Mouse (Mus musculus) gonadal fat pad, adult 2 months (tissue): Measurements from ENCODE around the gene Pfdn6. TPM values are rescaled to one million over a fixed set of nuclear protein-coding genes. Genes with fewer than 3 reads are reported as not detected.
"Not testable (repeated sequence)": the region's sequence is repeated elsewhere in the genome, so short reads cannot be mapped to it uniquely, and the experiment has no call there.

Experiments used
- DNase-seq: peaks from one replicate; pipeline ENCODE4 v3.0.0-alpha.2; 2012; ENCODE audit warnings: low read depth
- polyA plus RNA-seq: library from polyadenylated mRNA; depleted of rRNA; stranded (reverse); fragments of >200 nt; gene quantifications from 2 replicates; pipeline ENCODE4 v1.2.3, GENCODE M21; 2012

The Pfdn6 gene
- polyA plus RNA-seq, 1 experiment, result 24.1 TPM

- DNase-seq, result peak; percentile 84
Measured at GRCm38 (mm10) chr17:33955555-33956214, 15.5 kb upstream of the Pfdn6 start, which contains the start of the genes Vps52 and Rps18. Gene Vps52, plus strand, starts transcription at chr17:33955812. Gene Rps18, minus strand, starts transcription at chr17:33956001.

DNA sequence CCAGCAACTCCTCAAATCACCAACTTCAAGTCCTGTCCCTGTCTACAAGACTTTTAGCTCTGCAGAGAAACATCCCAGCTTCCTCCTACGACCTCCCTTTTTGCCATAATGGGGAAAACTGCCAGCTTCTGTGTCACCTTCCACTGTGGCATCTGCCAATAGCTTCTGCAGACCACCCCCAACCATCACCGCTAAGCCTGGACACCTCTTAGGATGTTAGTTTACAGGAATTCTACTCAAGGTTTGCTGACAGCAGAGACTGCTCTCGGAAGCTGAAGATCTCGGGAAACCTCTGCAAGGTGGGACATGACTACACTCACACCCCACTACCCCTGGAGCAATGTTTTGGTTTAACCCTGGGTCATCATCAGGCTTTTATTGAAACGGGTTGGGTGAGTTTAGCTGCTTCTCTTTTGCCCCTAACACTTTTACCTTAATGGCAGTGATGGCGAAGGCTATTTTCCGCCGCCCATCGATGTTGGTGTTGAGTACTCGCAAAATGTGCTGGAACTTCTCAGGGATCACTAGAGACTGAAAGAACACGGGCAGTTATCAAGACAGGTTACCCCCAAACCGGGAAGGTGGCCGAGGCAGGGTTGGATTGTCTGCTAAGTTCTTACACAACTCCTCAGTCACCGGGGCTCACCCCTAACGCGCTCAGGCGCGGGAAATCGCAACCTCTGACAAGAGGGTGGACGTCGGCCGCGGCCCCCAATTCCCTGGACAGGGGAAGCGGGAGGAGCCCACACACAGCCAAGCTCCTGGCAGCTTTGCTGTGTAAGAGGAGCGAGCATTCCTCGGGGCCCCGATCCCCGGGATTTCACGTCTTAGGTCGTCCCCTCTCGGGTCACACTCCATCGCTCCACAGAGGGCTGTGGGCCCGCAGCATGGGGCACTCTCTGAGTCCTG lies 14.8 kb upstream of the Pfdn6 start:
- no peak for DNase-seq

DNA sequence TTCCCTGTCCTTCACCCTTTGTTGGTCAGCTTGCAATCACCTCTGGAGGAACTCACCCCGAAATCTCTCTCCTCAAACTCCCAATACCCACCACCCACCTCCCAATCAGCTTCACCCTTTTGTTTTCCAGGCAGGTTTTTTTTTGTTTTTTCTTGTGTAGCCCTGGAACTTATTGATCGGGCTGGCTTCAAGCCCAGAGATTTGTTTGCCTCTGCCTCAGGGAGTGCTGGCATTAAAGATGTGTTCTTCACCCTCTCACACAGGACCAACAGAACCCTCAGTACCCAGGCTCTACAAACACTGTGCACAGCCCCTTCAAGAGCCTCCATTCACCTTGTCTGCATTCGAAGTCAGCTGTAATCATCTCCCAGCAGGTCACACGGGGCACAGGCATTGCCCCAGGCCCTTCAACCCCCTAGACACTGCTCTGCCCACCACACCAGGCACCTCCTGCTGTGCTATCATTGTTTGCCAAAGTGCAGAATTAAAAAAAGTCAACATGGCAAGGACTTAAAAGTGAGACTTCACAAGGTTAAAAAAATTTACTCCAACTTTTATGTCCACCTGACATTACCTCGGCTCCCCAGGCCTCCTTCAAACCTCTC lies 13.9 kb upstream of the Pfdn6 start:
- DNase-seq, result no peak

GRCm38 (mm10) chr17:33953310-33953709 lies 13.2 kb upstream of the Pfdn6 start:
- DNase-seq, result no peak

GRCm38 (mm10) chr17:33952879-33953278 lies 12.7 kb upstream of the Pfdn6 start:
- no peak for DNase-seq

DNA sequence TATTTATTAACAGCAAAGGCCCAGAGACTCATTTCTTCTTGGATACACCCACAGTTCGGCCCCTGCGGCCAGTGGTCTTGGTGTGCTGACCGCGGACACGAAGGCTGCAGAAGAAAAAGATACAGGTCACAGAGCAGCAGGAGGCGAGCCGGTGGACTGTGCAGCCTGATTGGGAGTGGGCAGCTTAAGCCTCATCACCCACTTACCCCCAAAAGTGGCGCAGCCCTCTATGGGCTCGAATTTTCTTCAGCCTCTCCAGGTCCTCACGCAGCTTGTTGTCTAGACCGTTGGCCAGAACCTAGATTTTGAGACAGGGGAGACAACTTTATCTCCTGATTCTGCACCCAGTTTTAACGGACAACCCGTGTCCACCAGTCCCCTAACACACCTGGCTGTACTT lies 11.9 kb upstream of the Pfdn6 start:
- not testable (repeated sequence) for DNase-seq

GRCm38 (mm10) chr17:33951021-33951946 lies 11.1 kb upstream of the Pfdn6 start, which contains the start of gene B3galt4:
Gene B3galt4, minus strand, starts transcription at chr17:33951488.
- no peak for DNase-seq

DNA sequence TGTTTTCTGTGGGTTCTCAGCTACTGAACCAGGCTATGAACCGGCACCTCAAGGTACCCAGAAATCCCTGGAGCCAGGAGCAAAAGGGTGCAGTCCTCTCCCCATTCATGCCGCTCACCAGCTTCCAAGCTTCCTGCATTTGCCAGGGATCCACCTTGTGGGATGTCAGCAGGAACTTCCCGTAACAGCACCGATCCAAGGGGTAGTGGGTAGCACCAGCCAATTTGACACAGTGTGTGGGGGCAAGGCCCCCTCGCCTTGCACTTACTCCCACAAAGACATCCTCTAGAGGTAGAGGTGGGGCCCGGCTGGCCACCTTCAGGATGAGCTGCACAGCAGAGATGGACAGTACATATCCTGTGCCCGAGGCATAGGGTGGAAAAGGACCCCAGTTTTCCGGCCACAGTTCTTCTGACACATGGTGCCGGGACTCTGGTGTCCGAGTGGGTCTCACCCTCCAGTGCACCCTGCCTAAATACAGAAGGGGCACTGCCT lies 10.0 kb upstream of the Pfdn6 start:
- no peak for DNase-seq

- DNase-seq, result no peak
Measured at GRCm38 (mm10) chr17:33948905-33949537, 8.9 kb upstream of the Pfdn6 start.

- no peak for DNase-seq
Measured at GRCm38 (mm10) chr17:33948090-33948904, 8.2 kb upstream of the Pfdn6 start.

- no peak for DNase-seq
Measured at GRCm38 (mm10) chr17:33947430-33948089, 7.4 kb upstream of the Pfdn6 start.

GRCm38 (mm10) chr17:33943454-33943853 lies 3.3 kb upstream of the Pfdn6 start:
- DNase-seq, result no peak

GRCm38 (mm10) chr17:33941381-33941780 lies 1.2 kb upstream of the Pfdn6 start:
- no peak for DNase-seq

GRCm38 (mm10) chr17:33940981-33941380 lies 838 bp upstream of the Pfdn6 start:
- no peak for DNase-seq

DNA sequence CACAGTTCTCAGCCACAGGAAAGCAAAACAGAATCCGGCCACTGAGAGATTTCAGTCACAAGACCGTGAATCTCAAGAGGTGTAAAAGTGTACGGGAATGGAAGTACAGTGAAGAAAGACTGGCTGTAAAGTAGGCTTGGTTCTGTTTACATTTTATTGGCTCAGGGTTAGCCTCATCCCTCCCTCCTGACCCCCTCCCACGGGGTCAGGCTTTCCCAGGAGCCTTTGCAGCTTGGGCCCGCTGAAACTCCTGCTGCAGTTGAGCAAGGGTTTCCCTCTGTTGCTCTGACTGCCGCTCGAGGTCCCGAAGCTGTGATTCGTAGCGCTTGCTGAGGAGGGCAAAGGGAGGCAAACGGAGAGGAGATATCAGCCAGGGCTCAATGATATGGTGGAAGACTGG lies 1.4 kb downstream of the Pfdn6 start:
- DNase-seq, result no peak

DNA sequence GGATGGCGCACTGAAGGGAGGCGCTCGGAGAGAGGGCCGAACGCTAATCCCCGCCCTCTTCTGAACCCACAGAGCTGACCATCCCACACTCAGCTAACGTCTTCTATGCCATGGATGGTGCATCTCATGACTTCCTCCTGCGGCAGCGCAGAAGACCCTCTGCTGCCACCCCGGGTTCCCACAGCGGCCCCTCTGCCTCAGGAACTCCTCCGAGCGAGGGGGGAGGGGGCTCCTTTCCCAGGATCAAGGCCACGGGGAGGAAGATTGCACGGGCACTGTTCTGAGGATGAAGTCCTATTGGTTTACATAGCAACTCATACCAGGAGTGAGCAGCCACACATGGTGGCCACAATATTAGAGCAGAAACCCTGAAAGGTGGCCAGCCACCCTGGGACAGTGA lies 3.1 kb downstream of the Pfdn6 start:
- DNase-seq, result no peak

GRCm38 (mm10) chr17:33935422-33936055 lies 4.6 kb downstream of the Pfdn6 start:
- DNase-seq, result no peak

- no peak for DNase-seq
Measured at GRCm38 (mm10) chr17:33932970-33933369, 7.2 kb downstream of the Pfdn6 start.

- no peak for DNase-seq
Measured at GRCm38 (mm10) chr17:33932448-33932847, 7.7 kb downstream of the Pfdn6 start.
